Mouse (Mus musculus): ENCODE results near the gene Pskh1.

DNA sequence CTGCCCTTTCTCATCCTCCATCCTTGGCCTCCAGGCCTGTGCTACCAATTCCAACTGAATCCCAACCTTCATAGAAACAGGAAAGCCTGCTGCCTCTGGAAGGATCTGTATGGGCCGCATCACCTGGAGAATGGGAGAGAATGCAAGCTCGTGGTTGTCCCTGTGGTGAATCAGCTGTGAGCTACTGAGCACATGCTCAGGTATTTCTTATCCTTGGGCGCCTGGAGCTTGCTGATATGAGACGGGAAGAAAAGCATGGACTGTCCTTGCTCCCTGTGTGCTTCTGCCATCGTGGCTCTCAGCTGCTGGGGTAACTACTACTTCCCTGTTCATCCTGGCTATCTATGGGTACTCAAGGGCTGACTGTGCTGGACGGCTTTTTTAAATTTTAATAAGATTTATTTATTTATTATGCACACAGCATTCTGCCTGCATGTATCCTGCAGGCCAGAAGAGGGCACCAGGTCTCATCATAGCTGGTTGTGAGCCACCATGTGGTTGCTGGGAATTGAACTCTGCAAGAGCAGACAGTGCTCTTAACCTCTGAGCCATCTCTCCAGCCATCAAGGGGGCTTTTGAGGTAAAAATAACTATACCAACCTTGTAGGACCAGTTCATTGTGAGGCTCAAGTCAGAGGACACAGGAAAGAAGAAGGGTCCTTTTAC lies 33.7 kb upstream of the Pskh1 start:
- TF ChIP-seq CTCF (IDR thresholded peaks at IDR 0.05; ENCODE audit: borderline replicate concordance, control insufficient read depth, extremely low read depth, insufficient read depth, low read length, poor library complexity) (no peak), POLR2A (IDR thresholded peaks at IDR 0.05; ENCODE audit: control insufficient read depth, extremely low read depth, insufficient read depth, low read length, poor library complexity) (no peak)

Data from thymus, adult 2 months (tissue).